Mouse (Mus musculus) E14TG2a.4 (cell line): Measurements from ENCODE around the gene Olfr548-ps1.

Experiments used
- CTCF ChIP-seq: conservative IDR thresholded peaks from 2 replicates; pipeline ENCODE4 v1.5.1; 2014; ENCODE audit warnings: low read length
- POU5F1 ChIP-seq: IDR thresholded peaks from 2 replicates; pipeline ENCODE4 v1.6.1; 2014; ENCODE audit warnings: low read length, borderline replicate concordance

DNA sequence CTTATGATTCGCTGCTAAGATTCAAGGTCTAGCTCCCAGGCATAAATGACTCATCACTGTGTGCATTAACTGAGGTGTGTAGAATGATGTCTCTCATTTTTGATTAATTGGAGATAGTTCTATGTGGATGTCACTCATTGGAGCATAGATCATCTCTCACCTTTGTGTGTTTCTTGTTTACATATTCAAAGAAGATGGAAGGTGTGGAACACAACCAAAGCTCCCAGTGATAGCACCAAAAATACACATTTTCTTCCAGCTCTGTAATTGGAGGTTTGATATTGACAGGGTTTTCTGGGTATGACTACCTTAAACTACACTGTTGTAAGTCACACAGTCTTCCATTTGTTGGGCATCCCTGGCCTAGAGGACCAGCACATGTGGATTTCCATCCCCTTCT lies 6.2 kb upstream of the Olfr548-ps1 start, which contains the start of gene Olfr547:
- no peak for TF ChIP-seq CTCF
- TF ChIP-seq POU5F1: no peak
